Mouse (Mus musculus): Measurements from ENCODE around the gene Tma7.

DNA sequence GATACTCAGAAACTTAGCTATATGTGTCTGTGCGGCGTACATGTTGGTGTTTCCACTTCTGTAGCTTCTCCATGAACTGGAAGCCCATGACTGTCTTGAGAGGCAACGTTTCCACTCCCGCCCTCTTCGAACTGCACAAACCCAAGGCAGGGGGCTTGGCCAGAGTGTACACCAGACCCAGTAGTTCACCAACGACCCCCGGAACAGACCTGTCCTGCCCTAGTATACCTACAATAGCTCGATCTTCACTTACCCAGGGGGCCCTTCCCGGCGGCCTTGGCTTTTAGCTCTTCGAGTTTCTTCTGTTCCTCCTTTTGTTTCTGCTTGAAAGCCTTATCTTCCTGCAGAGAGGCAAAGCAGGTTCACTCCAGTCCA is 651 bp downstream of the Tma7 start:
- TF ChIP-seq POLR2A (IDR thresholded peaks at IDR 0.05; ENCODE audit: low read depth, low read length) (no peak), CTCF (conservative IDR thresholded peaks at IDR 0.05; ENCODE audit: insufficient read depth, insufficient read length, low read depth, low read length) (no peak)
